Mouse (Mus musculus): ENCODE data around the gene Alx1. TPM values are rescaled to one million over a fixed set of nuclear protein-coding genes. Genes with fewer than 3 reads are reported as not detected.

Gene Alx1
- 186 and 220 TPM in 2 replicates for polyA plus RNA-seq (2014; fragmentation: Nextera tagmentation; extraction: Ambion mirVana)

DNA sequence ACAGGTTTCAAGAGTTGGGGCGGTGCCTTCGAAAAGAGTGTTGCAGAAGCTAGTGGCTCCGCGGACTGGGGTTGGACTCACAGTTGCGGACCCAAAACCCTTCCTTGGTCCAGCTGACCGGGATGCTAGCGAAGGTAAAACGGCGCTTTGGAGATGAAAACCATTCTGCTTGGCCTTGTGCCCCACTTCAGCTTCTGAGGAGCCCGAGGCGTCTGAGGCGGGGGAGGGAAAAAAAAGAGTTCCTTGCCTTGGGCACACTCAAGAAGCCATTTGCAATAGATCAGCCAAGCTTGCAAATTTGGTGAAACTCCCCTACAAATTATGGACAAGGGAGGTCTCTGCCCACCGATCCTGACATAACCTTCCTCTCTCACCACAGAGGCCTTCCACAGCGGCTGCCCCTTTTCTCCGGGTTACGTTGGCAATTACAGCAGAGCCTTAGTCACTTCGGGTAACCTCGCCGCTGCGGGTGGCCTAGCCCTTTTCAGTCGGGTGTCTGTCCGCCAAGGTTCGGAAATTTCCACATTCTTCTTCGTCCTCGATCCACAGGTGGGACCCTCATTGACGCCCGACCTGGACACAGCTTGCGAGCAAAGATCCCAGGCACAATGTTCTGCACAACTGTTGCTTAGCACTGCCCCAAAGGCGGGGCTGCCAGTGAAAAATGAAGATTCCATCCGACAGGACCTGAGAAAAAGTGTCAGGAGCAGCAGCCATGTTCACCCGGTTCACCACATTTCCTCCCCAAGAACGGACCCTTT is at the start of gene Alx1:
TSS of gene Alx1 (minus strand) at position 486 of the 761 bp plus-strand sequence.
- Histone ChIP-seq H3K4me3 (ENCODE audit: low read depth, low read length) (peak within 1 kb of the TSS; percentile 53), H3K27me3 (ENCODE audit: control insufficient read depth, insufficient read depth, low read length) (peaks cover 23% of the 10 kb centered on the region), H3K4me2 (ENCODE audit: low read depth, low read length) (peak within 1 kb of the TSS; percentile 46), H3K9ac (replicated peaks; ENCODE audit: low read length) (peak within 1 kb of the TSS; percentile 67), H3K4me1 (ENCODE audit: control insufficient read depth, insufficient read depth, low read length) (no peaks in the 10 kb centered on the region), H3K36me3 (replicated peaks; ENCODE audit: control insufficient read depth, insufficient read depth, low read depth, low read length) (no peaks in the 10 kb centered on the region), H3K9me3 (replicated peaks; ENCODE audit: control insufficient read depth, low read length) (no peaks in the 10 kb centered on the region), H3K27ac (replicated peaks; ENCODE audit: low read depth, low read length) (peak within 1 kb of the TSS; percentile 79)
- ATAC-seq (replicated peaks; ENCODE audit: insufficient number of reproducible peaks, low FRiP score, low TSS enrichment, low read depth): no peak
- under 1% methylated on average over 32 of the region's 32 CpGs for WGBS
- peak; percentile 38 for DNase-seq (ENCODE audit: low spot score)

DNA sequence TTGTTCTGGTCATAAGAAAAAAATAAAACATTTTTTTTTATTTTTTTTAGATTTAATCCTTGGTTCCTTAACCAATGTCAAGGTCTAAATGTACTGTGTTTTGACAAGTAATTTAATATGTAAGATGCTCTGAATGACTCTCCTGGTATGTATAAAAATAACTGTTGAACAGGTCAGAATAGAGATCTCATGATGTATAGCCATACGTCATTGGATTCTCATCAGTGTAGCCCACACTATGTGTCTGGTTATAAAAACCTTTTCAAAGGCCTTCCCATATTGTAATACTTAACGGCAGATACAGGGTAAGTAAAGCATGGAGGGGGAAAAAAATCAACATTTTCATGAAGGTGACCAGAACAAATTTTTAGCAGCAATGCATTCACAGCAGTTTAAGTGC is 19.6 kb upstream of the Alx1 start:
- no peak overlapping the region for H3K27ac ChIP-seq (replicated peaks; ENCODE audit: low read depth, low read length)
- no peaks in the 10 kb centered on the region for H3K36me3 ChIP-seq (replicated peaks; ENCODE audit: control insufficient read depth, insufficient read depth, low read depth, low read length)
- DNase-seq (ENCODE audit: low spot score) (no peak), ATAC-seq (replicated peaks; ENCODE audit: insufficient number of reproducible peaks, low FRiP score, low TSS enrichment, low read depth) (peak; percentile 62; the same call in 1 of the 2 replicates)
- H3K4me3 ChIP-seq (ENCODE audit: low read depth, low read length): no peak overlapping the region
- no peaks in the 10 kb centered on the region for H3K27me3 ChIP-seq (ENCODE audit: control insufficient read depth, insufficient read depth, low read length)
- no peaks in the 10 kb centered on the region for H3K4me1 ChIP-seq (ENCODE audit: control insufficient read depth, insufficient read depth, low read length)
- H3K9ac ChIP-seq (replicated peaks; ENCODE audit: low read length): no peak overlapping the region
- 73% methylated on average over 2 of the region's 2 CpGs for WGBS
- H3K9me3 ChIP-seq (replicated peaks; ENCODE audit: control insufficient read depth, low read length): no peaks in the 10 kb centered on the region
- no peak overlapping the region for H3K4me2 ChIP-seq (ENCODE audit: low read depth, low read length)

GRCm38 (mm10) chr10:103046623-103047022 is 16.6 kb upstream of the Alx1 start:
- H3K27me3 ChIP-seq (ENCODE audit: control insufficient read depth, insufficient read depth, low read length): no peaks in the 10 kb centered on the region
- H3K27ac ChIP-seq (replicated peaks; ENCODE audit: low read depth, low read length): no peak overlapping the region
- WGBS: 64% methylated on average over 3 of the region's 3 CpGs
- no peaks in the 10 kb centered on the region for H3K36me3 ChIP-seq (replicated peaks; ENCODE audit: control insufficient read depth, insufficient read depth, low read depth, low read length)
- H3K4me3 ChIP-seq (ENCODE audit: low read depth, low read length): no peak overlapping the region
- no peaks in the 10 kb centered on the region for H3K4me1 ChIP-seq (ENCODE audit: control insufficient read depth, insufficient read depth, low read length)
- no peak overlapping the region for H3K4me2 ChIP-seq (ENCODE audit: low read depth, low read length)
- H3K9ac ChIP-seq (replicated peaks; ENCODE audit: low read length): no peak overlapping the region
- no peaks in the 10 kb centered on the region for H3K9me3 ChIP-seq (replicated peaks; ENCODE audit: control insufficient read depth, low read length)
- no peak for ATAC-seq (replicated peaks; ENCODE audit: insufficient number of reproducible peaks, low FRiP score, low TSS enrichment, low read depth)
- DNase-seq (ENCODE audit: low spot score): no peak

GRCm38 (mm10) chr10:103045019-103045418 is 15.0 kb upstream of the Alx1 start:
- peak; percentile 58 for DNase-seq (ENCODE audit: low spot score)
- Histone ChIP-seq H3K4me2 (ENCODE audit: low read depth, low read length) (no peak overlapping the region), H3K9me3 (replicated peaks; ENCODE audit: control insufficient read depth, low read length) (no peaks in the 10 kb centered on the region), H3K9ac (replicated peaks; ENCODE audit: low read length) (no peak overlapping the region), H3K27me3 (ENCODE audit: control insufficient read depth, insufficient read depth, low read length) (no peaks in the 10 kb centered on the region), H3K36me3 (replicated peaks; ENCODE audit: control insufficient read depth, insufficient read depth, low read depth, low read length) (no peaks in the 10 kb centered on the region), H3K4me3 (ENCODE audit: low read depth, low read length) (no peak overlapping the region), H3K27ac (replicated peaks; ENCODE audit: low read depth, low read length) (no peak overlapping the region), H3K4me1 (ENCODE audit: control insufficient read depth, insufficient read depth, low read length) (no peaks in the 10 kb centered on the region)
- ATAC-seq (replicated peaks; ENCODE audit: insufficient number of reproducible peaks, low FRiP score, low TSS enrichment, low read depth): no peak
- 43% methylated on average over 2 of the region's 2 CpGs for WGBS

- Histone ChIP-seq H3K4me1 (ENCODE audit: control insufficient read depth, insufficient read depth, low read length) (no peaks in the 10 kb centered on the region), H3K27ac (replicated peaks; ENCODE audit: low read depth, low read length) (peak overlapping the region; percentile 25; the same call in 1 of the 2 replicates), H3K4me2 (ENCODE audit: low read depth, low read length) (peak overlapping the region; percentile 17; the same call in 1 of the 2 replicates), H3K36me3 (replicated peaks; ENCODE audit: control insufficient read depth, insufficient read depth, low read depth, low read length) (no peaks in the 10 kb centered on the region), H3K9me3 (replicated peaks; ENCODE audit: control insufficient read depth, low read length) (no peaks in the 10 kb centered on the region), H3K9ac (replicated peaks; ENCODE audit: low read length) (0 out of 2 replicates have a peak overlapping the region, but pooled peaks have one; percentile 15), H3K4me3 (ENCODE audit: low read depth, low read length) (peak overlapping the region; percentile 5; the same call in 1 of the 2 replicates), H3K27me3 (ENCODE audit: control insufficient read depth, insufficient read depth, low read length) (peaks cover 15% of the 10 kb centered on the region)
- 2% methylated on average over 14 of the region's 14 CpGs for WGBS
- ATAC-seq (replicated peaks; ENCODE audit: insufficient number of reproducible peaks, low FRiP score, low TSS enrichment, low read depth): no peak
- peak; percentile 62 for DNase-seq (ENCODE audit: low spot score)
Measured at GRCm38 (mm10) chr10:103035002-103035640, 5.1 kb upstream of the Alx1 start.

DNA sequence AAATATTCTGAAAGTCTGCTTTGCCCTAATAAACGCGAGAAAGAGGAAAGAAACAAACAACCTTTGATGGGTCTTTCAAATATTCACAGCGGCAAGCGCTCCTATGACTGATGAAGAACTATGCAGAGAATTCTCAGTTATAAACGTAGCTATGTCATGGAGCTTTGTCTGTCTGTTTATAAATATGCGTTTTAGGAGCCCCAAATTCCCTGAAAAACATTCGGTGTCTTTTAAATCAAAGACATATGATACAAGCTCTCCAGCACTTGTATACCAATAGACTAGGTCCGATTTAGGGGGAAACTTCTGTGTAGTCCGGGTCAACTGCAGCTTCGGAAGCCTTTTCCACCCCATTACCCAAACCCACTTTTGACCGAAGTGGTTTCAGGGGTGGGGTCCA is 916 bp upstream of the Alx1 start:
- no peaks in the 10 kb centered on the region for H3K9me3 ChIP-seq (replicated peaks; ENCODE audit: control insufficient read depth, low read length)
- no peak for DNase-seq (ENCODE audit: low spot score)
- H3K4me2 ChIP-seq (ENCODE audit: low read depth, low read length): peak overlapping the region; percentile 29
- ATAC-seq (replicated peaks; ENCODE audit: insufficient number of reproducible peaks, low FRiP score, low TSS enrichment, low read depth): no peak
- H3K27ac ChIP-seq (replicated peaks; ENCODE audit: low read depth, low read length): peak overlapping the region; percentile 79
- no peaks in the 10 kb centered on the region for H3K36me3 ChIP-seq (replicated peaks; ENCODE audit: control insufficient read depth, insufficient read depth, low read depth, low read length)
- WGBS: 2% methylated on average over 11 of the region's 11 CpGs
- no peaks in the 10 kb centered on the region for H3K4me1 ChIP-seq (ENCODE audit: control insufficient read depth, insufficient read depth, low read length)
- peak overlapping the region; percentile 53 for H3K4me3 ChIP-seq (ENCODE audit: low read depth, low read length)
- peak overlapping the region; percentile 67 for H3K9ac ChIP-seq (replicated peaks; ENCODE audit: low read length)
- peaks cover 23% of the 10 kb centered on the region for H3K27me3 ChIP-seq (ENCODE audit: control insufficient read depth, insufficient read depth, low read length)

GRCm38 (mm10) chr10:103029132-103029729 is 784 bp downstream of the Alx1 start:
- peak overlapping the region; percentile 46 for H3K4me2 ChIP-seq (ENCODE audit: low read depth, low read length)
- peaks cover 23% of the 10 kb centered on the region for H3K27me3 ChIP-seq (ENCODE audit: control insufficient read depth, insufficient read depth, low read length)
- DNase-seq (ENCODE audit: low spot score): peak; percentile 49

More at GRCm38 (mm10) chr10:103029132-103029729, 784 bp downstream of the Alx1 start:
- WGBS: 1% methylated on average over 23 of the region's 23 CpGs
- no peaks in the 10 kb centered on the region for H3K4me1 ChIP-seq (ENCODE audit: control insufficient read depth, insufficient read depth, low read length)
- H3K9me3 ChIP-seq (replicated peaks; ENCODE audit: control insufficient read depth, low read length): no peaks in the 10 kb centered on the region
- H3K9ac ChIP-seq (replicated peaks; ENCODE audit: low read length): peak overlapping the region; percentile 67
- no peaks in the 10 kb centered on the region for H3K36me3 ChIP-seq (replicated peaks; ENCODE audit: control insufficient read depth, insufficient read depth, low read depth, low read length)
- H3K4me3 ChIP-seq (ENCODE audit: low read depth, low read length): peak overlapping the region; percentile 53
- H3K27ac ChIP-seq (replicated peaks; ENCODE audit: low read depth, low read length): peak overlapping the region; percentile 79
- no peak for ATAC-seq (replicated peaks; ENCODE audit: insufficient number of reproducible peaks, low FRiP score, low TSS enrichment, low read depth)

Data from embryonic facial prominence, embryonic 11.5 days (tissue).